Mouse (Mus musculus) neural tube, embryonic 14.5 days (tissue): ENCODE measurements around the gene Mmrn1. TPM values are rescaled to one million over a fixed set of nuclear protein-coding genes. Genes with fewer than 3 reads are reported as not detected.
A peak's percentile ranks its signal among the peaks of the same experiment; 100 is the strongest.
"Not testable (repeated sequence)": the region's sequence is repeated elsewhere in the genome, so short reads cannot be mapped to it uniquely, and the experiment has no call there.

Experiments used
- ATAC-seq: fragments of 200-750 bp; cut with Nextera tagmentation; 2 replicates; pipeline ENCODE4 v1.8.0; 2017; ENCODE audit warnings: low read depth, mild to moderate bottlenecking, moderate TSS enrichment, moderate library complexity
- H3K27ac ChIP-seq: fragments of 300-500 bp; sonication (generic); 2 replicates; pipeline ENCODE4 v1.5.1; 2014; ENCODE audit warnings: low read depth, mild to moderate bottlenecking, control low read depth, low read length, moderate library complexity, mixed read lengths
- H3K27me3 ChIP-seq: fragments of 300-500 bp; sonication (generic); 2 replicates; pipeline ENCODE4 v1.6.1; 2014; ENCODE audit warnings: low read length; ENCODE audit not compliant: control insufficient read depth, insufficient read depth
- H3K36me3 ChIP-seq: fragments of 300-500 bp; sonication (generic); 2 replicates; pipeline ENCODE4 v1.6.1; 2014; ENCODE audit warnings: low read length, mixed read lengths; ENCODE audit not compliant: control insufficient read depth, insufficient read depth
- H3K4me1 ChIP-seq: fragments of 300-500 bp; sonication (generic); 2 replicates; pipeline ENCODE4 v1.6.1; 2014; ENCODE audit warnings: low read length; ENCODE audit not compliant: control insufficient read depth, insufficient read depth
- H3K4me2 ChIP-seq: fragments of 300-500 bp; sonication (generic); 2 replicates; pipeline ENCODE4 v1.6.1; 2014; ENCODE audit warnings: mild to moderate bottlenecking, low read depth, low read length, control low read depth
- H3K4me3 ChIP-seq: fragments of 300-500 bp; sonication (generic); 2 replicates; pipeline ENCODE4 v1.5.1; 2014; ENCODE audit warnings: low read depth, low read length, control low read depth, mixed read lengths
- H3K9ac ChIP-seq: fragments of 300-500 bp; sonication (generic); replicated peaks from 2 replicates; pipeline ENCODE4 v1.6.1; 2014; ENCODE audit warnings: low read depth, mild to moderate bottlenecking, control low read depth, low read length, mixed read lengths
- H3K9me3 ChIP-seq: fragments of 300-500 bp; sonication (generic); 2 replicates; pipeline ENCODE4 v1.6.1; 2016; ENCODE audit warnings: low read length; ENCODE audit not compliant: control insufficient read depth
- WGBS: fragments of 180-500 bp; shearing (Covaris S2); extraction: QIAGEN DNeasy Blood & Tissue Kit; methylation state at CpG from one replicate; pipeline ENCODE4 v1.1.7; 2014; 5-methylcytosine and 5-hydroxymethylcytosine counted together
- polyA plus RNA-seq: library from polyadenylated mRNA; unstranded; fragments of >200 nt; fragmentation: Nextera tagmentation; extraction: Ambion mirVana; gene quantifications from 2 replicates; pipeline ENCODE4 v1.2.1, GENCODE M21; 2014

Mmrn1 gene
- 0.37 and 4.1 TPM in 2 replicates for polyA plus RNA-seq

DNA sequence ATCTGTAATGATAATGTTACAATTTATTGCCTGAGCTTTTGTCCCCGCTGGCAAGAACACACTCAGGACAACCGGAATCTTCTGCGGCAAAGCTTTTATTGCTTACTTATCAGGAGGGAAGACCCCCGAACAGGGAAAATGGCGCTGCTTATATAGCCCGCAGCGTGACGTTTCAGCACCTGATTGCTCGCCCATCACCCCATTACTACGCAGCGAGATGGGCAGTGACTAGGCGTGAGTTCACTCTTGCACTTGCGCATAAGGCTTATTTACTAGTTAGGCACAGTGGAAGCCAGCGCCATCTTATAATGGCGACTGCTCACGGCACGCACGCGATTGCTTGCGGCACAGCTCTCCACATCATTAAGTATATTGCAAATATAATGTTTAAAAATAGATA, at the start of gene Mmrn1:
Gene Mmrn1, plus strand, starts transcription at position 301 of the 400 bp plus-strand sequence.
- H3K4me1 ChIP-seq, H3K9me3 ChIP-seq, H3K36me3 ChIP-seq, H3K27me3 ChIP-seq, H3K4me3 ChIP-seq, H3K9ac ChIP-seq, H3K4me2 ChIP-seq, H3K27ac ChIP-seq, ATAC-seq: not testable (repeated sequence)
- WGBS: 87% methylated on average over 20 of the region's 20 CpGs

DNA sequence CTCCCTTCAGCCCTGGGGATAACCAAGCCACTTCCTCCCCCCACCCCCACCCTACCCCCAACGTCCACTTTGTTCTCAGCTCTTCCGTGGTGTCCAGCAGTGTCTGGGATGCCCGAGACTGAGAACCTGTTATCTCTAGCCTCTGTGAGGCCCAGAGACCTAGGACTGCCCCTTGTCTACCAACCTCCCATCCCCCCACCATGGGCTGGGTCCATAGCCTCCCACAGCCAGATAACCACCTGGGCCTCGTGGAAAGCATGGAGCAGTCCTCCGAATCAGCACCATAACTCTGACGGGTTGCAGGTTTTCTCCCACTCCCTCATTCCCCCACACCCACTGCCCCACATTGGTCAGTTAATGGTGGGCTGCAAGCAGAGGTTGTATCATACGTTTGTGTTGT, 44.4 kb upstream of the Mmrn1 start:
- Histone ChIP-seq H3K9me3 (no peaks in the 10 kb centered on the region), H3K36me3 (no peaks in the 10 kb centered on the region), H3K27ac (no peak overlapping the region), H3K27me3 (no peaks in the 10 kb centered on the region), H3K4me3 (no peak overlapping the region), H3K4me1 (no peaks in the 10 kb centered on the region), H3K9ac (no peak overlapping the region), H3K4me2 (no peak overlapping the region)
- ATAC-seq: no peak
- 89% methylated on average over 7 of the region's 7 CpGs for WGBS

DNA sequence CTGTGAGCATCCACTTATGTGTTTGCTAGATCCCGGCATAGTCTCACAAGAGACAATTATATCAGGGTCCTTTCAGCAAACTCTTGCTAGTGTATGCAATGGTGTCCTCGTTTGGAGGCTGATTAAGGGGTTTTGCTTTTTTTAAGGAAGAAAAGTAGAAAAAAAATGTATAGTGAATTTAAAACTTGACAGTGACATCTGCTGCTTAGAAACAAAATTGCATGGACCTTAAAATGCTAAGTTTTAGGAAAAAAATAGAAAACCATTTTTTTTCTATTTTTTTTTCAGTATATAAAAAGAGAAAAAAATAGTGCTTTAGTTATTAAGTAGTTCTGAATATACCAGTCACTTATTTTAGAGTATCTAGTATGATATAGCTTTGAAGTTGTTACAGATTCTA, 43.2 kb upstream of the Mmrn1 start:
- no peaks in the 10 kb centered on the region for H3K4me1 ChIP-seq
- ATAC-seq: no peak
- H3K9me3 ChIP-seq: no peaks in the 10 kb centered on the region
- no peak overlapping the region for H3K27ac ChIP-seq
- H3K36me3 ChIP-seq: no peaks in the 10 kb centered on the region
- H3K27me3 ChIP-seq: no peaks in the 10 kb centered on the region
- 79% methylated on average over 2 of the region's 2 CpGs for WGBS
- H3K4me3 ChIP-seq: no peak overlapping the region
- no peak overlapping the region for H3K9ac ChIP-seq
- no peak overlapping the region for H3K4me2 ChIP-seq

- no peak overlapping the region for H3K4me3 ChIP-seq
- no peaks in the 10 kb centered on the region for H3K27me3 ChIP-seq
- 92% methylated on average over 2 of the region's 2 CpGs for WGBS
- no peak for ATAC-seq
- no peaks in the 10 kb centered on the region for H3K9me3 ChIP-seq
- H3K4me2 ChIP-seq: no peak overlapping the region
- no peak overlapping the region for H3K27ac ChIP-seq
- no peak overlapping the region for H3K9ac ChIP-seq
- no peaks in the 10 kb centered on the region for H3K4me1 ChIP-seq
- no peaks in the 10 kb centered on the region for H3K36me3 ChIP-seq
Measured at GRCm38 (mm10) chr6:60907272-60907671, 17.5 kb upstream of the Mmrn1 start.

GRCm38 (mm10) chr6:60931364-60931763, 6.6 kb downstream of the Mmrn1 start:
- Histone ChIP-seq H3K9me3 (no peaks in the 10 kb centered on the region), H3K27ac (no peak overlapping the region), H3K27me3 (no peaks in the 10 kb centered on the region), H3K4me2 (no peak overlapping the region), H3K4me3 (no peak overlapping the region), H3K9ac (no peak overlapping the region), H3K36me3 (no peaks in the 10 kb centered on the region), H3K4me1 (no peaks in the 10 kb centered on the region)
- ATAC-seq: 0 out of 2 replicates have a peak, but pooled peaks have one; percentile 66

GRCm38 (mm10) chr6:60934835-60935234, 10.1 kb downstream of the Mmrn1 start:
- H3K27ac ChIP-seq: no peak overlapping the region
- no peaks in the 10 kb centered on the region for H3K9me3 ChIP-seq
- H3K36me3 ChIP-seq: no peaks in the 10 kb centered on the region
- H3K4me3 ChIP-seq: no peak overlapping the region
- no peak for ATAC-seq
- no peak overlapping the region for H3K9ac ChIP-seq
- no peak overlapping the region for H3K4me2 ChIP-seq
- WGBS: 72% methylated on average over 4 of the region's 4 CpGs
- H3K27me3 ChIP-seq: no peaks in the 10 kb centered on the region
- H3K4me1 ChIP-seq: no peaks in the 10 kb centered on the region

- H3K27me3 ChIP-seq: no peaks in the 10 kb centered on the region
- no peak overlapping the region for H3K4me3 ChIP-seq
- no peak overlapping the region for H3K27ac ChIP-seq
- H3K4me2 ChIP-seq: no peak overlapping the region
- ATAC-seq: no peak
- WGBS: 76% methylated on average over 4 of the region's 4 CpGs
- no peak overlapping the region for H3K9ac ChIP-seq
- no peaks in the 10 kb centered on the region for H3K9me3 ChIP-seq
- no peaks in the 10 kb centered on the region for H3K36me3 ChIP-seq
- H3K4me1 ChIP-seq: no peaks in the 10 kb centered on the region
Measured at GRCm38 (mm10) chr6:60935448-60936130, 10.8 kb downstream of the Mmrn1 start.

DNA sequence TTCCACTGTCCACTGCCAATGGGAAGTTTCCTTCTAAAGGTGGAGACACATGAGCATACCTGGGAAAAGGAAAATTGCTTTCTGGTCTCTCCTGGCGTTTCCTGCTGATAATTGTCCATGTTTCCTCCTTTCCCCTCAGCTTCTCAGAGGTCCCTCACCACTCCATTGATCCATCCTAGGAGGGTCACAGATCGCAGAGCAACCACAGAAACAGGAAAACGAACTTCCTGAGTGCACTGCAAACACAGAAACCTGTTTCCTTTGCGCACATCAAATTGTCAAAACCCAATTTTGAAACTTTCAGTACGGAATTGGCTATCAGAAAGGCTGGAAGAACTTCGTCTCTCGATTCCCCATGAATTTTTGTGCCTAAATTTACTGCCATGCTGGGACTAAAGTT, 19.4 kb downstream of the Mmrn1 start:
- Histone ChIP-seq H3K27ac (no peak overlapping the region), H3K9me3 (no peaks in the 10 kb centered on the region), H3K4me3 (no peak overlapping the region), H3K36me3 (no peaks in the 10 kb centered on the region), H3K4me1 (no peaks in the 10 kb centered on the region), H3K9ac (no peak overlapping the region), H3K27me3 (no peaks in the 10 kb centered on the region), H3K4me2 (no peak overlapping the region)
- 86% methylated on average over 7 of the region's 7 CpGs for WGBS
- ATAC-seq: no peak

GRCm38 (mm10) chr6:60944621-60945020, 19.8 kb downstream of the Mmrn1 start:
- no peak overlapping the region for H3K27ac ChIP-seq
- 85% methylated on average over 9 of the region's 9 CpGs for WGBS
- no peaks in the 10 kb centered on the region for H3K36me3 ChIP-seq
- H3K9ac ChIP-seq: no peak overlapping the region
- H3K9me3 ChIP-seq: no peaks in the 10 kb centered on the region
- no peaks in the 10 kb centered on the region for H3K27me3 ChIP-seq
- no peak for ATAC-seq
- H3K4me1 ChIP-seq: no peaks in the 10 kb centered on the region
- H3K4me2 ChIP-seq: no peak overlapping the region
- H3K4me3 ChIP-seq: no peak overlapping the region
